Mouse (Mus musculus): ENCODE data around the gene Neurl2.

DNA sequence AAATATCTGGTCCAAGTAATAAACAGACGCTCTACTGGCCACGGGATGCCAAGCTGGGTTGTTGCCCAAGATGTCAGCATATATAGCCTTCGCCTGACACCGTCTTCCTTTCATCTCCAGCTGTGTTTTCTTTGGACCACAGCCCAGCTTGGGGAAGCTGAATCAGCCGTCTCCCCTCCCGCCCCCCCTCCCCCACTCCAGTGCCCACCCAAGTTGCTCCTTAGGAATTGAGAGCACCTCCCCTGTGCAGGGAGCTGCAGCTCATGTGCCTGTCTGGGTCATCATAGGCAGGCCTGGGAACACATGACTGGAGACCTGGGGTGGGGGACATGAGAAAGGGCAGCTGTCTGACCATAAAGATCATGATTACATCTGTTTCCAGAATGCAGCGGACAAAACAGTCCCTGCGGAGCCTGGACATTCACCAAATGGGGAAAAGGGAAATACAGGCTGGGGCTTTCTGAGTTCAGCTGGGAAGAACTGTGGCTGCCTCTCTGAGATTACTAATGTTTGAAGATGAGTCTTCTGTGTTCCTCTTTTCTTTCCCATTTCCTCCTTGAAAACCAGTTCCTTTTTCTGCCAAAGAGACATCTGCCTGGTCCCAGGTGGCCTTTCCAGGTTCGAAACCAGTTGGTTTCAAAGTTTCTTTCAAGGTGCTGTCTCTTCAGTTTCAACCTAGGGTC is 29.1 kb upstream of the Neurl2 start:
- TF ChIP-seq CTCF (IDR thresholded peaks at IDR 0.05; ENCODE audit: borderline replicate concordance, control insufficient read depth, extremely low read depth, insufficient read depth, low read length, poor library complexity), result no peak
- TF ChIP-seq POLR2A (IDR thresholded peaks at IDR 0.05; ENCODE audit: control insufficient read depth, extremely low read depth, insufficient read depth, low read length, poor library complexity), result no peak
